Mouse (Mus musculus) frontal cortex, postnatal 36 days (tissue): ENCODE data around the gene Tcl1b5.

Source experiments
- DNase-seq, 2 experiments: peaks; one replicate each; pipeline ENCODE4 v3.0.0; 2022; ENCODE audit warnings: low spot score in 2 of 2

Gene Tcl1b5

DNA sequence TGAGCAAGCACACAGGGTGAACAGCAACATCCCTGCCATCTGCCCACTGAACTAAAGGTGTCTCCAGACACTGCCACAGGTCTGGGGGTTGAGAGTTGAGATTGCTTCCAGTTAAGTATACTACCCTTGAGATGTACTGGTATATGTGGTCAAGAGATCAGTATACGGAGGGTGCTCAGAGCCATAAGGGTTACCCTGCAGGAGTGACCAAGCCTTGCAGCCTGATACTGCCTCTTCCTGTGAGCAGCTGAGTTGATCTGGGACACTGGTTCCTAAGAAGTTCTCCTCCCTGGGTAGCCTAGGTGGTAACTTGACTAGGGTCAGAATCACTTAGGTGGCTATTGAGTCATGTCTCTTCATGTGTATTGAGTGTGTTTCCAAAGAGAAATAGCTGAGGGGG is 32.3 kb downstream of the Tcl1b5 start:
- DNase-seq = no peak

DNA sequence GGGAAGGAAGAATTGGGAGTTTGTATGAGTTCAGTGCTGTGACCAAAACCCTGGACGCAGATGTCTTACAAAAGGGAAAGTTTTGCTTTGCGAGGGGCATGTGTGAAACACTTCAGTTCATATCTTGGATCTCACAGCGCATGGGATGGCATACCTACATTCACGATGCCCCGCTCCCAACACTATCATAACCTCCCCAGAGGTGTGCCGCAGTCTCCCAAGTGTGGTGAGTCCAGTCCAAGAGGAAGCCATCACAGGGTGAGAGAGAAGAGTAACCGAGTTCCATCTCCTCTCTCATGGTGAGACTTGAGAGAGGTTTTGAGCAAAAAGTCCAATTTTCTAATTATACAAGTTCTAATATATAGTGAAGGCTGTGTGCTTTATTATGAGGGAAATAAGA is 33.1 kb downstream of the Tcl1b5 start:
- DNase-seq = no peak

DNA sequence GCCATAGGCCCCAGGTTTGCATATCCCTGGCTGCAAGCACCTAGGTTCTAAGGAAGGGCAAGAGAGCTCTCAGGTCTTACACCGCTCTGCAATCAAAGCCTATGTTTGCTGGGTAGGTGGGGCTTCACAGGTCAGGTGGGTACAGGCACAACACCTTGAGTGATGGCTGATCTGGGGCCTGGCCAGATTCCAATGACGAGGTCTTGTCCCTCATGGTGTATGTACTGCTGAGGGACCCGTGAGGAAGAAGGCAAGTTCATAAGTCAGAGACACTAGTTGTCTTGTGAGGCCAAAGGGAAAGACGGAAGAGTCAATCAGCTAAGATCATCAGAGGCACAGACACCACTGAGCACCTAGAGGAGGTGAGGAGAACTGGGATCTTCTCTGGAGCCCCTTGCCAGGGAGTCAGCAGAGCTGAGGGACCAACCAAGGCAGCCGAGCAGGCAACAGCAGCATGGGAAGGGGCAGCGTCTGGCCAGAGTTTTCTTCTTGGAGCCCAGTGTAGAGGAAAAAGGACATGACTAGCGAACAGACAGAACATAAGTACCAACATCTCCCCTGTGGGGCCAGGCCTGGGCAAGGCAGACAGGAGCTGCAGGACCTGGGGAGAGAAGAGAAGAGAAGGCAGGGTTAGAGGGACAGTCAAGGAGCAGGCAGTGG is 41.1 kb downstream of the Tcl1b5 start:
- DNase-seq = no peak

DNA sequence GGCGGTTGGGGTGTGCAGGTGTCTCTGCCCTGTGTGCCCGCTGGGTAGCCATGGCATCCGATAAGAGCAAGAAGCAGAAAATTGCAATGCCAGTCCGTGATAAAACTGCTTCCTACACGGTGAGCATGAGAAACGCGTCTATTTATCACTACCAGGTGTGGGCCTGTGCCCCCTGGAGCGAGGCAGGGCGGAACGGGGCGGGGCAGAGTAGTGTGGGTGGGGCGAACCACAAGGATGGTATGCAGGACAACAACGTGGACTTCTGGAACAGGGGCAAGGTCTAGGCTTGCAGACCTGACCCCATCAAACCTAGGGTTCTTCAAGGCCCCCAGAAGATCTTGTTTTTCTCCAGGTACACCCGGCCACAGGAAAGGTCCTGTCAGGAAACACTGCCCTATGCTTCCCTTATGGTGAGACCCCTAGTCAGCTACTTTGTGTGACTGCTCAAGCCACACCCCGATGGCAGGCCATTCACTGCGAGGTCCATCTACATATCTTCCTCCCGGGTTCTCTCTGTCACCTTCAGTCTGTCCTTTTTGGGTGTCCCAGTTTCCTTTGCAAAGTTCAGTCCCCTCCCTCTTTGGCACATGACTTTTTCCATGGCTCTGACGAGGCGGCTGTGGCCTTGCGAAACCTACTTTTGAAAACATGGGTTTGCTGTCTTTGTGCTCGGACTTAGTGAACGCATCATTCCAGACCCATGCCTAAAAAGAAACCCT is 46.6 kb downstream of the Tcl1b5 start, which contains the start of gene Tcl1:
TSS of gene Tcl1 (minus strand) at position 193 of the 719 bp plus-strand sequence.
- no peak for DNase-seq

DNA sequence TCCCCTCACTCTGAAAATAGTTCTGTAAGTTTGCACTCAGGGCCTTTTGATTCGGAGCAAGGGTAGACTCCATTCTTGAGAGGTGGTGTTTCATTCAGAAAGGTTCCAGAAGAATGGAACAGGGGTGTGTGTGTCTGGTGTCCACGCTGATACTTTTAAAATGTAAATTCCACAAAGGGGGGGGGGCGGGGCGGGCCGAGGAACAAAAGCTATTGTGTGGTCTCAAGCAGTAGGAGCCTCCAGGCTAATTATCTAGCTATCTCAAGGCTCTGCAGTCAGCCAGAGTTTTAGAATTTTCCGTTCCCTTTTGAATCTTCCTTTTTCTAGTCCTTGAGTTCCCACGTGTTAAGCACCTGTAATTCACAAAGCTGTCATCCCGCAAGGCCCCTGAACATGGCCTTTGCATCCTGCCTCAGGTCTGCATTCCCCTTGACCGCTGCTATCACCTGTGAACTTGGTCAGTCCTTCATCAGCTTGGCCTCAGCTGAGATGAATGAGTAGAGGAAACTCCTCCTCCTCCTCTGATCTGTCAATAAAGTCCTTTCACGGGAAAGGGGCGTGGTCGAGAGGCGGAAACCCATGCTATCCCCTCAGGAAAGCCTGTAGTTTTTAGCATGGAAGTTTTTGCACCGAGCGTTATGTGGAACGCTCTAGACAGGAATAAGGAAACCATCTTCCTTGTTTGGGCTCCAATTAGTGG is 48.6 kb downstream of the Tcl1b5 start:
- DNase-seq = no peak
